In the genomic region with DNA sequence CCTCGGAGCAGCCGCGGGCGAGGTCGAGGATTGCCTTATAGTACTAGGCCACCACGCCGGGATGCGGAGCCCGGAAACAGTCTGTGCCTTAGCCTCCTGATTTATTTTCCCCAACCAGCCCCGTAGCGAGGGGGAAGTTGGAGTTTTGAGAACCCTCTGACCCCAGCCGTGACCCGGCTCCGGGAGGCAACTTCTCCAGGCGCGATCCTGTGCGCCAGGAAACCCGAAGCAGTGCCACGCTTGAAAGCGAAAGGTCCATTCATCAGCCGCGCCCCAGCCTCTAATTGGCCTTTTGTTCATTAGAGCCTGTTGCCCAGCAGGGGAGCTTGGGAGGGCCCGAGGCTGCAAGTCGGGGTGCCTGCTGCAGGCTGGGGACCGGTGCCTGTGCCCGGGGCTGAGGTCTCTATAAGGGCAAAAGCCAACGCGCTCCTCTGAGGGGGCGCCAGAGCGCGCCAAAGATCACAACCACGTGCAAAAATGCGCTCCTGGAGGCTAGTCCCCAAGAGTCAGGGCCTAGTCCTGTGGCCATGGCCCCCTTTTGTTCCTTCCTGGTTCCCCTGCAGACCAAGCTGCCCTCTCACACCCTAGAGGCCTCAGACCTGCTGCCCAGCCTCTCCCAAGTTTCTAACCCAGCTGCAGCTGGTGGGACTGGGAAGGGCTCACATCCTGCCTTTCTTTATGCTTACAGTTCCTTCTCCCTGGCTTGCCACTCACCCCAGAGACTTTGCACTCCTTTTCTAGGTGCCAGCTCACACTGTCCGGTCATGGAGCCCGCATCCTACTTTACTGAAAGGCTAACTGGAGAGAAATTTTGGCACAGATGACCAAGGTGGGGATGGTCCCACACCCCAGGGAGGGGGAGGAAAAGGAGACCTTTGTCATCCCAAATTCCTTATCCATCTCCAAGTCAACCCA, we compare ENCODE assay signal across 9 mouse cellular contexts. TPM values are rescaled to one million over a fixed set of nuclear protein-coding genes. Genes with fewer than 3 reads are reported as not detected.
DNase-seq lines count a peak whose midpoint lies in the region; ATAC-seq lines count a peak whose summit lies in the region.
"Had no signal": no experiment of that assay in that cellular context is flagged by ENCODE, and none has a peak within 500 bp of the region (broad histone marks: within the 10 kb centered on the region; RNA-seq: fewer than 3 reads in every experiment).

No protein-coding gene starts in this region.

- DNase-seq in heart, postnatal 25 days (ENCODE audit: low spot score), result no peak
- peak; percentile 82 for DNase-seq in embryo, embryonic 9.5 days (ENCODE audit: extremely low spot score)
- DNase-seq in midbrain, embryonic 10.5 days (ENCODE audit: low spot score), result peak; percentile 71
- no peak for DNase-seq in frontal cortex, postnatal 10 days (ENCODE audit: low spot score in 2 of 2)
- DNase-seq in c-Kit-positive CD71-positive TER-119-positive erythroid progenitor cells, embryonic 14.5 days (ENCODE audit: low spot score), result no peak
- DNase-seq in frontal cortex, postnatal 25 days (ENCODE audit: low spot score in 2 of 2), result no peak

- peak overlapping the region; percentile 59 for H3K4me2 ChIP-seq in heart, embryonic 15.5 days
- H3K4me2 ChIP-seq in intestine, embryonic 15.5 days (replicated peaks), result peak overlapping the region; percentile 58

- peak overlapping the region; percentile 37 for H3K4me3 ChIP-seq in heart, embryonic 15.5 days
- peak overlapping the region; percentile 21 for H3K4me3 ChIP-seq in intestine, embryonic 15.5 days (replicated peaks)
- peak overlapping the region; percentile 39 for H3K4me3 ChIP-seq in midbrain, embryonic 10.5 days

- no peaks in the 10 kb centered on the region for H3K9me3 ChIP-seq in heart, embryonic 15.5 days (replicated peaks)
- H3K9me3 ChIP-seq in intestine, embryonic 15.5 days, result no peaks in the 10 kb centered on the region
- H3K9me3 ChIP-seq in midbrain, embryonic 10.5 days (replicated peaks), result no peaks in the 10 kb centered on the region

- peaks cover 20% of the 10 kb centered on the region for H3K4me1 ChIP-seq in heart, embryonic 15.5 days (replicated peaks)
- H3K4me1 ChIP-seq in intestine, embryonic 15.5 days (replicated peaks), result peaks cover 10% of the 10 kb centered on the region
- H3K4me1 ChIP-seq in midbrain, embryonic 10.5 days, result peaks cover 72% of the 10 kb centered on the region

- ATAC-seq in heart, embryonic 15.5 days (replicated peaks; ENCODE audit: insufficient number of reproducible peaks, insufficient read depth, low FRiP score, low read depth), result 0 out of 2 replicates have a peak, but pooled peaks have one; percentile 48
- peak; percentile 43; the same call in 1 of the 2 replicates for ATAC-seq in intestine, embryonic 15.5 days

- H3K9ac ChIP-seq in heart, embryonic 15.5 days, result no peak overlapping the region
- no peak overlapping the region for H3K9ac ChIP-seq in intestine, embryonic 15.5 days

- H3K36me3 ChIP-seq in heart, embryonic 15.5 days, result no peaks in the 10 kb centered on the region
- no peaks in the 10 kb centered on the region for H3K36me3 ChIP-seq in intestine, embryonic 15.5 days
- H3K36me3 ChIP-seq in midbrain, embryonic 10.5 days, result no peaks in the 10 kb centered on the region

- intact Hi-C loops in heart, postnatal 25 days (cut with DNase I), result no loop called here

- H3K27ac ChIP-seq in heart, embryonic 15.5 days, result no peak overlapping the region
- H3K27ac ChIP-seq in intestine, embryonic 15.5 days, result no peak overlapping the region
- peak overlapping the region; percentile 56; the same call in 1 of the 2 replicates for H3K27ac ChIP-seq in midbrain, embryonic 10.5 days (replicated peaks)

- peaks cover 98% of the 10 kb centered on the region for H3K27me3 ChIP-seq in heart, embryonic 15.5 days
- H3K27me3 ChIP-seq in intestine, embryonic 15.5 days (replicated peaks), result peaks cover 87% of the 10 kb centered on the region
- H3K27me3 ChIP-seq in midbrain, embryonic 10.5 days (ENCODE audit: low read depth, poor library complexity, severe bottlenecking), result peaks cover 98% of the 10 kb centered on the region
- H3K27me3 ChIP-seq: CH12.LX had no signal

- WGBS in heart, embryonic 15.5 days, result 1% methylated on average over 35 of the region's 35 CpGs
- 1% methylated on average over 35 of the region's 35 CpGs for WGBS in intestine, embryonic 15.5 days
- under 1% methylated on average over 35 of the region's 35 CpGs for whole genome bisulfite sequencing in midbrain, embryonic 10.5 days

RNA-seq across cellular contexts. Expression of a gene that starts 11.1 kb away (rescaled TPM):
- polyA plus RNA-seq in heart, embryonic 15.5 days (2015; fragmentation: Nextera tagmentation; extraction: Ambion mirVana), result not detected in 2 replicates
- not detected for total RNA-seq in heart, postnatal 25 days (2021)
- polyA plus RNA-seq in intestine, embryonic 15.5 days (2015; fragmentation: Nextera tagmentation; extraction: Ambion mirVana), result 0.10 and 0.43 TPM in 2 replicates
- polyA plus RNA-seq in midbrain, embryonic 10.5 days (2016; fragmentation: Nextera tagmentation; extraction: Ambion mirVana), result 8.7 and 9.2 TPM in 2 replicates
- total RNA-seq: CH12.LX had no signal

Comparison
In these comparisons a context has a peak if more than half of its experiments do, and no peak if none do; other contexts are left out.
1. DNase-seq: peak in embryo, embryonic 9.5 days (single experiment) and midbrain, embryonic 10.5 days (single experiment); none in heart, postnatal 25 days (single experiment), frontal cortex, postnatal 10 days (0 of 2), c-Kit-positive CD71-positive TER-119-positive erythroid progenitor cells, embryonic 14.5 days (single experiment) and frontal cortex, postnatal 25 days (0 of 2).
2. Peak in every context shown above with its lines, with median percentiles within 50 percentile points of each other: H3K4me3 ChIP-seq.